Mouse (Mus musculus) C2C12 (cell line): ENCODE measurements around the gene Dennd2d.

Source experiments
- CTCF ChIP-seq: IDR thresholded peaks from one replicate; pipeline ENCODE4 v1.5.1; 2011; ENCODE audit not compliant: control insufficient read depth, insufficient read depth, insufficient read length
- FOSL1 ChIP-seq: IDR thresholded peaks from one replicate; pipeline ENCODE4 v1.8.0; 2011; ENCODE audit warnings: mild to moderate bottlenecking, low read length; ENCODE audit not compliant: poor library complexity, insufficient read depth, severe bottlenecking
- MAX ChIP-seq: IDR thresholded peaks from one replicate; pipeline ENCODE4 v1.6.1; 2011; ENCODE audit warnings: mild to moderate bottlenecking, control low read depth
- MYOD1 ChIP-seq: IDR thresholded peaks from one replicate; pipeline ENCODE4 v1.6.1; 2011; ENCODE audit warnings: low read depth; ENCODE audit not compliant: control insufficient read depth, insufficient read length
- USF1 ChIP-seq: IDR thresholded peaks from one replicate; pipeline ENCODE4 v1.6.1; 2011; ENCODE audit warnings: low read depth, mild to moderate bottlenecking, control low read depth, moderate library complexity

GRCm38 (mm10) chr3:106495346-106496044, 13.3 kb downstream of the Dennd2d start:
- TF ChIP-seq CTCF (no peak), MAX (no peak), USF1 (no peak), FOSL1 (no peak), MYOD1 (no peak)
